Mouse (Mus musculus) liver, adult 2 months (tissue): ENCODE measurements around the gene Tenm2.

Source experiments
- CTCF ChIP-seq: fragments of 200-500 bp; IDR thresholded peaks from 2 replicates; pipeline ENCODE4 v1.5.1; 2011; ENCODE audit warnings: low read depth, low read length, control low read depth
- POLR2A ChIP-seq: fragments of 200-500 bp; IDR thresholded peaks from 2 replicates; pipeline ENCODE4 v1.6.1; 2011; ENCODE audit warnings: low read length, control low read depth; ENCODE audit not compliant: insufficient read depth; ENCODE audit errors: extremely low read depth

DNA sequence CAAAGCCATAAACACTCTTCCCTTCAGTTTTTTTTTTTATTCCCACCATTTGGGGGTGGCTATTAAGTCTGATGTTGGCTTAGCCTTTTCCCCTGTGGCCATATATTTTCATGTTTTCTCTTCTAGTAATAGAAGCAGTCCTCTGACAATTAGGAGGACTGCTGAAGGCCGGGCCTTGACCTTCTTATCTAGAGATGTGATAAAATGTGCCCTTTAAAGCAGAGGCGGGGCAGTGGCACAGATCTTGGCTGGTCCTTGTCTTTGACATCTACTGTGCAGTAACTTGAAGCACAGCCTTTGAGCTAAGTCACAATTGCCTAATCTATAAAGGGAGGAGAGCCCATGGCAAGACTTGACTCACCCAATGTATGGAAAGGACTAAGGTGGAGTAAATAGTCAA lies 789.4 kb downstream of the Tenm2 start:
- TF ChIP-seq POLR2A: no peak
- no peak for TF ChIP-seq CTCF
